Mouse (Mus musculus) ES-E14 (cell line): Measurements from ENCODE around the gene Pcyt2.

Source experiments
- CHD2 ChIP-seq: IDR thresholded peaks from 2 replicates; pipeline ENCODE4 v1.6.1; 2014; ENCODE audit warnings: mild to moderate bottlenecking, low read depth, low read length, inconsistent platforms
- HCFC1 ChIP-seq: IDR thresholded peaks from 2 replicates; pipeline ENCODE4 v1.6.1; 2012; ENCODE audit warnings: low read length, inconsistent platforms, borderline replicate concordance; ENCODE audit not compliant: insufficient read depth
- ZC3H11A ChIP-seq: IDR thresholded peaks from 2 replicates; pipeline ENCODE4 v1.6.1; 2012; ENCODE audit warnings: low read depth, mild to moderate bottlenecking, inconsistent platforms, low read length, borderline replicate concordance
- ZNF384 ChIP-seq: IDR thresholded peaks from 2 replicates; pipeline ENCODE4 v1.6.1; 2012; ENCODE audit warnings: low read depth, low read length, inconsistent platforms

DNA sequence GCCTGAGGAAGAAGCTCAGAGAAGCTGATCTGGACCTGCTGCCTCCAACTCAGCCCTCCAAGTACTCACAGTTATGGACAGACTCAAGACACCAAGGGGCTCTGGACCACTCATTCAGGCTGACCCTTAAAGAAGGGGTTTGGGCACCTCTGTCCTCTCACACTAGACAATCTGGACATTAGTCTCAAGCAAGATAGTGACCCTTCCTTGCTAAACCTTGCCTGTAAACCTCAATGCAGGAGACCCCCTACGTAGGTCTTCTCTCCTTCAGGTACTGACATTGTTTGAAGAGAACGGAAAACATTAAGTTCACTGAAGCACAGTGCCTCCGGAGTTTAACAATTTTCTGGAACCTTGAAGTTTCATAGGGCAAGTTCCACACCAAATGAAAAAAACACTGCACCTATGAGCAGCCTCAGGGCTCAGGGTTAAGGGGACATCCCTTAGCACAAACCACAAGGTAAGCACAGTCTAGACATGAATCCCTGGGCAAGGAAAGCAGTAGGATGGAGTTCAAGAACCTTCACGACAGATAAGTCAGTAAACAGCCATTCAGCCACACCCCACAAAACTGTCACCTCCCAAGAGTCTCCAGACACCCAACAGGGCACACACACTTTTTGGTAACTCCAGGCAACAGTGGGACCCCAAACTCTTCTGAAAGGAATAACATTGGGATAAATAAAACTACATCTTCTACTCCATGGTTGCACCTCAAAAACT, 14.2 kb upstream of the Pcyt2 start:
- TF ChIP-seq CHD2, result no peak
- no peak for TF ChIP-seq HCFC1
- no peak for TF ChIP-seq ZNF384
- TF ChIP-seq ZC3H11A, result no peak
